Mouse (Mus musculus): ENCODE data around the gene Cdc42se2. TPM values are rescaled to one million over a fixed set of nuclear protein-coding genes. Genes with fewer than 3 reads are reported as not detected.

The Cdc42se2 gene
- polyA plus RNA-seq, 1 experiment from 2014 or later, result 118 TPM

DNA sequence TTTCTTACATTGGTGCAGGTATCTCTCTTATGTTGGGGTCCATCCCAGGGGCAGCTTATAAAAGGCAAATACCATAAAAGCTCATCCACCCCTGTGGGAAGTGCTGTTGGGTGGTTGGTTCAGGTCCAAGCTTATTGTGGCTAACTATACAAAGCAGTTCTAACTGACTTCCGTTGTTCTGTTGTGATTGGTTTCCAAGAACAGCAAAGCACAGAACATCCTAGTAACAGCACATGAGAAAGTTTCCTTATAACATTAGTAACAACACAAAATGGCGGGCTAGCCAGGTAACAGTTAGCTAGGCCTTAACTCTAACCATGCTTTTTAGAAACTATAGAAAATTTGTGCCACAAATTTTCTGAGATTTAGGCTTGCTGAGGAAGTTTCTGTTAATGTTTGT lies 79.3 kb downstream of the Cdc42se2 start:
- 92% methylated on average over 2 of the region's 2 CpGs for WGBS
- peaks cover 13% of the 10 kb centered on the region; the same call in 1 of the 2 replicates for H3K36me3 ChIP-seq
- ATAC-seq (ENCODE audit: insufficient number of reproducible peaks, insufficient read depth, low FRiP score, low TSS enrichment, low read depth), result no peak
- no peaks in the 10 kb centered on the region for H3K27me3 ChIP-seq
- no peaks in the 10 kb centered on the region for H3K4me1 ChIP-seq (replicated peaks)
- no peak overlapping the region for H3K9ac ChIP-seq (replicated peaks)
- no peak overlapping the region for H3K4me2 ChIP-seq
- no peak overlapping the region for H3K27ac ChIP-seq
- no peaks in the 10 kb centered on the region for H3K9me3 ChIP-seq
- H3K4me3 ChIP-seq (replicated peaks), result no peak overlapping the region

DNA sequence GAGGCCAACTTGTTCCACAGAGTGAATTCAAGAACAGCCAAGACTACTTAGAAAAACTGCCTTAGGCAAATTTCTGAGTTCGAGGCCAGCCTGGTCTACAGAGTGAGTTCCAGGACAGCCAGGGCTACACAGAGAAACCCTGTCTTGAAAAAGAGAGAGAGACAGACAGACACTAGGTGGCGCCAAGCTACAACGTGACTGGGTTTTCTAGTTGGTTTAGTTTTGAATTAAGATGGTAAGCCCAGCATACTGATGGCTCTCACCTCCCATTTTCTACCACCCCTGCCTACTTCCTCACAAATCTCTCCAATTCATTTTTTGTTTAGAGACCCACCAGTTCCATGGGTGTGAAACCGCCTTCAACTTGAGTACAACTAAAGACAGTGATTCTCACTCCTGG lies 84.2 kb downstream of the Cdc42se2 start:
- Histone ChIP-seq H3K4me1 (replicated peaks) (no peaks in the 10 kb centered on the region), H3K27ac (no peak overlapping the region), H3K27me3 (no peaks in the 10 kb centered on the region), H3K36me3 (peaks cover 20% of the 10 kb centered on the region; the same call in 1 of the 2 replicates), H3K9ac (replicated peaks) (no peak overlapping the region), H3K9me3 (no peaks in the 10 kb centered on the region), H3K4me3 (replicated peaks) (no peak overlapping the region), H3K4me2 (no peak overlapping the region)
- no peak for ATAC-seq (ENCODE audit: insufficient number of reproducible peaks, insufficient read depth, low FRiP score, low TSS enrichment, low read depth)
- WGBS, result 40% methylated on average over 4 of the region's 4 CpGs

DNA sequence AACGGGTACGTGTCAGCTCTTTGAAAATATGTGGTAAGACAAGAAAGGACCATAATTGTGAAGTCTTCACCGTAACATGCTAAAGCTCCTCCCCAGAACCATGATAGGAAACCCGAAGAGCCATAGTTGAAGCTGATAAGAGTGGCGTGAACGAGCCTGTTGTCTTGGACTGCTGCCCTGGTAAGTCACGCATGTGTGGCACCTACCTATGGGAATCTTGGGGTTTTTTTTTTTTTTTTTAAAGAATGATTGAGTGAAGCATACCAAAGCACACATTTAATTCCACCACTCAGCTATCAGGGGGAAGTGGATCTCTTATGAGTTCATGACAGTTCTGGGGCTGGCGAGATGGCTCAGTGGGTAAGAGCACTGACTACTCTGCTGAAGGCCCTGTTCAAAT lies 85.6 kb downstream of the Cdc42se2 start:
- peaks cover 30% of the 10 kb centered on the region; the same call in 1 of the 2 replicates for H3K36me3 ChIP-seq
- H3K9ac ChIP-seq (replicated peaks), result no peak overlapping the region
- H3K27ac ChIP-seq, result no peak overlapping the region
- no peaks in the 10 kb centered on the region for H3K27me3 ChIP-seq
- H3K4me1 ChIP-seq (replicated peaks), result no peaks in the 10 kb centered on the region
- no peak overlapping the region for H3K4me3 ChIP-seq (replicated peaks)
- H3K9me3 ChIP-seq, result no peaks in the 10 kb centered on the region
- ATAC-seq (ENCODE audit: insufficient number of reproducible peaks, insufficient read depth, low FRiP score, low TSS enrichment, low read depth), result no peak
- H3K4me2 ChIP-seq, result no peak overlapping the region
- 94% methylated on average over 8 of the region's 8 CpGs for WGBS

GRCm38 (mm10) chr11:54699972-54700371 lies 87.5 kb downstream of the Cdc42se2 start:
- H3K27ac ChIP-seq, result no peak overlapping the region
- ATAC-seq (ENCODE audit: insufficient number of reproducible peaks, insufficient read depth, low FRiP score, low TSS enrichment, low read depth), result no peak
- no peak overlapping the region for H3K4me3 ChIP-seq (replicated peaks)
- no peaks in the 10 kb centered on the region for H3K9me3 ChIP-seq
- no peak overlapping the region for H3K9ac ChIP-seq (replicated peaks)
- no peak overlapping the region for H3K4me2 ChIP-seq
- H3K36me3 ChIP-seq, result peaks cover 46% of the 10 kb centered on the region
- H3K4me1 ChIP-seq (replicated peaks), result no peaks in the 10 kb centered on the region
- no peaks in the 10 kb centered on the region for H3K27me3 ChIP-seq
- 79% methylated on average over 3 of the region's 3 CpGs for WGBS

- H3K9me3 ChIP-seq, result no peaks in the 10 kb centered on the region
- no peak overlapping the region for H3K9ac ChIP-seq (replicated peaks)
- no peak for ATAC-seq (ENCODE audit: insufficient number of reproducible peaks, insufficient read depth, low FRiP score, low TSS enrichment, low read depth)
- no peaks in the 10 kb centered on the region for H3K4me1 ChIP-seq (replicated peaks)
- H3K27ac ChIP-seq, result no peak overlapping the region
- 93% methylated on average over 7 of the region's 7 CpGs for WGBS
- peaks cover 58% of the 10 kb centered on the region for H3K36me3 ChIP-seq
- no peak overlapping the region for H3K4me3 ChIP-seq (replicated peaks)
- no peak overlapping the region for H3K4me2 ChIP-seq
- no peaks in the 10 kb centered on the region for H3K27me3 ChIP-seq
These were observed 88.8 kb downstream of the Cdc42se2 start for GRCm38 (mm10) chr11:54698636-54699035.

- H3K4me3 ChIP-seq (replicated peaks), result no peak overlapping the region
- no peak overlapping the region for H3K9ac ChIP-seq (replicated peaks)
- no peaks in the 10 kb centered on the region for H3K4me1 ChIP-seq (replicated peaks)
- WGBS, result 87% methylated on average over 5 of the region's 5 CpGs
- no peak overlapping the region for H3K4me2 ChIP-seq
- no peak for ATAC-seq (ENCODE audit: insufficient number of reproducible peaks, insufficient read depth, low FRiP score, low TSS enrichment, low read depth)
- H3K27me3 ChIP-seq, result no peaks in the 10 kb centered on the region
- peaks cover 63% of the 10 kb centered on the region for H3K36me3 ChIP-seq
- no peak overlapping the region for H3K27ac ChIP-seq
- no peaks in the 10 kb centered on the region for H3K9me3 ChIP-seq
These were observed 89.9 kb downstream of the Cdc42se2 start for GRCm38 (mm10) chr11:54697611-54698010.

DNA sequence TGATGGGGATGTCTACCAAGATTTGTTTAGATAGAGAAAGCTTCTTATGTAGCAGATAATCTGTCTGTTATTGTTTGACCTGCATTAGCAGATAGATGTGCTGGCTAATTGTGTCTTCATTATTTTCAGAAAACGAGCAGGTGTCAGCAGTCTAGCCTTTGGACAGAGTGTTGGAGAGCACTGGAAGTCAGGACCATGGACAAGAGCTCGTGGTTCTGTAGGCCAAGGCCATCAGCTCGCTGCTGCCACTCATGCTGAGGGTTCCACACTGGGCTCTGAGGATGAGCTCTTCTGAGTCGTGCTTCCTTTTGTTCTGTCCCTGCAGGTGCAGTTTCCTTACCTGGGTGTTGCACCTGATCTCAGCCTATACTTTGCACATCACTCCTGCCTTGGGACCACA lies 91.5 kb downstream of the Cdc42se2 start:
- Histone ChIP-seq H3K9me3 (no peaks in the 10 kb centered on the region), H3K4me3 (replicated peaks) (no peak overlapping the region), H3K4me2 (no peak overlapping the region), H3K27ac (no peak overlapping the region), H3K27me3 (no peaks in the 10 kb centered on the region), H3K36me3 (peaks cover 73% of the 10 kb centered on the region), H3K4me1 (replicated peaks) (no peaks in the 10 kb centered on the region), H3K9ac (replicated peaks) (no peak overlapping the region)
- 74% methylated on average over 4 of the region's 4 CpGs for WGBS
- no peak for ATAC-seq (ENCODE audit: insufficient number of reproducible peaks, insufficient read depth, low FRiP score, low TSS enrichment, low read depth)

- Histone ChIP-seq H3K27me3 (no peaks in the 10 kb centered on the region), H3K4me3 (replicated peaks) (no peak overlapping the region), H3K9me3 (no peaks in the 10 kb centered on the region), H3K27ac (no peak overlapping the region), H3K9ac (replicated peaks) (no peak overlapping the region), H3K36me3 (peaks cover 73% of the 10 kb centered on the region), H3K4me1 (replicated peaks) (no peaks in the 10 kb centered on the region), H3K4me2 (no peak overlapping the region)
- 68% methylated on average over 8 of the region's 8 CpGs for WGBS
- no peak for ATAC-seq (ENCODE audit: insufficient number of reproducible peaks, insufficient read depth, low FRiP score, low TSS enrichment, low read depth)
These were observed 93.2 kb downstream of the Cdc42se2 start for GRCm38 (mm10) chr11:54694291-54694690.

DNA sequence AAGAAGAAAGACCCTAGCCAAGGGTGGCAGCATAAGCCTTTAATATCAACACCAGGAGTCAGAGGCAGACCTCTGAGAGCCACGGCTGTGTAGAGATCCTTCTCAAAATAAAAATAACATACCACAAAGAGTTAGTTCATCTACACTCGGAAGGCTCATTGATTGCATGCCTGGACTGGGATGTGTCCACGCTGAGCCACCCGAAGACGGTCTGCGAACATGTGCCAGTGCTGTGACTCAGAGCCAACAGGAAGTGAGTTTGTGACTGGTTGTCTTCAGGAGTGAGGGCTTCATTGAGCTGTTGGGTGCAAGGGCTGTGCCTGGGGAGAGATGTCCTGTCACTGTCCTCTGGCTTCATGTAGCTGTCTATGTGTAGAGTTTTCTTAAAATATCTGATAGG lies 93.8 kb downstream of the Cdc42se2 start:
- H3K4me3 ChIP-seq (replicated peaks), result no peak overlapping the region
- no peak overlapping the region for H3K9ac ChIP-seq (replicated peaks)
- no peaks in the 10 kb centered on the region for H3K9me3 ChIP-seq
- H3K27ac ChIP-seq, result no peak overlapping the region
- H3K36me3 ChIP-seq, result peaks cover 69% of the 10 kb centered on the region
- no peak overlapping the region for H3K4me2 ChIP-seq
- no peak for ATAC-seq (ENCODE audit: insufficient number of reproducible peaks, insufficient read depth, low FRiP score, low TSS enrichment, low read depth)
- no peaks in the 10 kb centered on the region for H3K27me3 ChIP-seq
- H3K4me1 ChIP-seq (replicated peaks), result 0 out of 2 replicates have a peak, but pooled peaks cover 3% of the 10 kb centered on the region
- 93% methylated on average over 6 of the region's 6 CpGs for WGBS

- H3K27ac ChIP-seq, result no peak overlapping the region
- ATAC-seq (ENCODE audit: insufficient number of reproducible peaks, insufficient read depth, low FRiP score, low TSS enrichment, low read depth), result no peak
- peaks cover 60% of the 10 kb centered on the region for H3K36me3 ChIP-seq
- WGBS, result 85% methylated on average over 4 of the region's 4 CpGs
- no peak overlapping the region for H3K4me2 ChIP-seq
- peaks cover 8% of the 10 kb centered on the region; the same call in 1 of the 2 replicates for H3K4me1 ChIP-seq (replicated peaks)
- no peak overlapping the region for H3K4me3 ChIP-seq (replicated peaks)
- H3K9me3 ChIP-seq, result no peaks in the 10 kb centered on the region
- H3K27me3 ChIP-seq, result no peaks in the 10 kb centered on the region
- no peak overlapping the region for H3K9ac ChIP-seq (replicated peaks)
These were observed 96.3 kb downstream of the Cdc42se2 start for GRCm38 (mm10) chr11:54691179-54691578.

DNA sequence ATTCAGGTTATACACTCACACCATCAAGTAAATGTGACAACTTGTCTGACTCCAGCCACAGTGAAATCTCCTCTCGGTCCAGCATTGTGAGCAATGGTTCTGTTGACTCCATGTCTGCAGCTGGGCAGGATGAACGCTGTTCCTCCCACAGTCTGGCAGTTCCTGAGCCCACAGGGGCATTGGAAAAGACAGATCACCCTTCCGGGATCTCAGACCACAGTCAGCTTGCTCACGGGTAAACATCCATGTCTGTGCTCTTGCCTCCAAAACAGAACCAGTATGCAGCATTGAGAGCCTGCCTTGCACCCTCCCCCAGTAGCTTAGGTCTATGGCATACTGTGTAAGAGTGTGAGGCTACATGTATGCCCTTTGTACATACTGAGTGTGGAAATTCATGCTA lies 97.3 kb downstream of the Cdc42se2 start:
- no peaks in the 10 kb centered on the region for H3K27me3 ChIP-seq
- peaks cover 8% of the 10 kb centered on the region; the same call in 1 of the 2 replicates for H3K4me1 ChIP-seq (replicated peaks)
- no peak overlapping the region for H3K4me2 ChIP-seq
- no peaks in the 10 kb centered on the region for H3K9me3 ChIP-seq
- no peak overlapping the region for H3K4me3 ChIP-seq (replicated peaks)
- H3K27ac ChIP-seq, result no peak overlapping the region
- 86% methylated on average over 4 of the region's 4 CpGs for WGBS
- peaks cover 58% of the 10 kb centered on the region for H3K36me3 ChIP-seq
- H3K9ac ChIP-seq (replicated peaks), result no peak overlapping the region
- ATAC-seq (ENCODE audit: insufficient number of reproducible peaks, insufficient read depth, low FRiP score, low TSS enrichment, low read depth), result no peak

GRCm38 (mm10) chr11:54684831-54685230 lies 102.6 kb downstream of the Cdc42se2 start:
- WGBS, result 81% methylated on average over 2 of the region's 2 CpGs
- Histone ChIP-seq H3K36me3 (peaks cover 44% of the 10 kb centered on the region), H3K27me3 (no peaks in the 10 kb centered on the region), H3K9me3 (no peaks in the 10 kb centered on the region), H3K27ac (no peak overlapping the region), H3K4me2 (no peak overlapping the region), H3K4me3 (replicated peaks) (no peak overlapping the region), H3K4me1 (replicated peaks) (peaks cover 8% of the 10 kb centered on the region; the same call in 1 of the 2 replicates), H3K9ac (replicated peaks) (no peak overlapping the region)
- no peak for ATAC-seq (ENCODE audit: insufficient number of reproducible peaks, insufficient read depth, low FRiP score, low TSS enrichment, low read depth)
